Mouse (Mus musculus) liver, embryonic 16.5 days (tissue): ENCODE measurements at regions not wholly inside any gene's neighbourhood (a gene's known extent, or its start where the extent isn't known, plus 50 kb on each side); places are given as distances from the start of the nearest gene placed in this dataset.

Experiments used
- ATAC-seq: fragments of 200-750 bp; cut with Nextera tagmentation; 2 replicates; pipeline ENCODE4 v1.8.0; 2017; ENCODE audit warnings: low read depth, mild to moderate bottlenecking, moderate number of reproducible peaks, moderate library complexity
- H3K27ac ChIP-seq: fragments of 300-500 bp; sonication (generic); 2 replicates; pipeline ENCODE4 v1.5.1; 2014; ENCODE audit warnings: mild to moderate bottlenecking, low read length
- H3K27me3 ChIP-seq: fragments of 300-500 bp; sonication (generic); 2 replicates; pipeline ENCODE4 v1.6.1; 2014; ENCODE audit warnings: low read depth, low read length, mixed read lengths; ENCODE audit not compliant: control insufficient read depth, insufficient read depth
- H3K36me3 ChIP-seq: fragments of 300-500 bp; sonication (generic); 2 replicates; pipeline ENCODE4 v1.6.1; 2014; ENCODE audit warnings: mild to moderate bottlenecking; ENCODE audit not compliant: control insufficient read depth, insufficient read depth
- H3K4me1 ChIP-seq: fragments of 300-500 bp; sonication (generic); 2 replicates; pipeline ENCODE4 v1.6.1; 2014; ENCODE audit warnings: low read depth, low read length, mixed read lengths; ENCODE audit not compliant: control insufficient read depth
- H3K4me2 ChIP-seq: fragments of 300-500 bp; sonication (generic); 2 replicates; pipeline ENCODE4 v1.6.1; 2014; ENCODE audit warnings: low read depth, low read length, mixed read lengths
- H3K4me3 ChIP-seq: fragments of 300-500 bp; sonication (generic); 2 replicates; pipeline ENCODE4 v1.5.1; 2014; ENCODE audit warnings: low read depth, mild to moderate bottlenecking, low read length
- H3K9ac ChIP-seq: fragments of 300-500 bp; sonication (generic); 2 replicates; pipeline ENCODE4 v1.6.1; 2014; ENCODE audit warnings: low read depth, low read length
- H3K9me3 ChIP-seq: fragments of 300-500 bp; sonication (generic); replicated peaks from 2 replicates; pipeline ENCODE4 v1.6.1; 2016; ENCODE audit warnings: low read length; ENCODE audit not compliant: control insufficient read depth
- WGBS: fragments of 180-500 bp; shearing (Covaris S2); extraction: QIAGEN DNeasy Blood & Tissue Kit; methylation state at CpG from one replicate; pipeline ENCODE4 v1.1.7; 2014; ENCODE audit not compliant: insufficient replicate concordance; 5-methylcytosine and 5-hydroxymethylcytosine counted together

- H3K9me3 ChIP-seq = no peaks in the 10 kb centered on the region
- no peaks in the 10 kb centered on the region for H3K4me1 ChIP-seq
- no peaks in the 10 kb centered on the region for H3K36me3 ChIP-seq
- no peak overlapping the region for H3K9ac ChIP-seq
- no peak overlapping the region for H3K27ac ChIP-seq
- no peak overlapping the region for H3K4me2 ChIP-seq
- 42% methylated on average over 8 of the region's 8 CpGs for WGBS
- no peak overlapping the region for H3K4me3 ChIP-seq
- no peak for ATAC-seq
- H3K27me3 ChIP-seq = no peaks in the 10 kb centered on the region
Observed at GRCm38 (mm10) chr13:35383624-35384018, 276.0 kb upstream of the Cdyl start.

GRCm38 (mm10) chr13:35388380-35388779 lies 271.3 kb upstream of the Cdyl start:
- no peak for ATAC-seq
- Histone ChIP-seq H3K4me3 (no peak overlapping the region), H3K9ac (no peak overlapping the region), H3K4me1 (no peaks in the 10 kb centered on the region), H3K27ac (no peak overlapping the region), H3K4me2 (no peak overlapping the region), H3K36me3 (no peaks in the 10 kb centered on the region), H3K27me3 (no peaks in the 10 kb centered on the region), H3K9me3 (no peaks in the 10 kb centered on the region)
- WGBS = 3% methylated on average over 1 of the region's 1 CpGs

GRCm38 (mm10) chr13:35389781-35390525 lies 269.7 kb upstream of the Cdyl start:
- no peak overlapping the region for H3K4me3 ChIP-seq
- no peaks in the 10 kb centered on the region for H3K9me3 ChIP-seq
- no peaks in the 10 kb centered on the region for H3K27me3 ChIP-seq
- H3K27ac ChIP-seq = no peak overlapping the region
- ATAC-seq = no peak
- no peak overlapping the region for H3K4me2 ChIP-seq
- WGBS = 41% methylated on average over 6 of the region's 6 CpGs
- no peaks in the 10 kb centered on the region for H3K36me3 ChIP-seq
- no peaks in the 10 kb centered on the region for H3K4me1 ChIP-seq
- no peak overlapping the region for H3K9ac ChIP-seq

GRCm38 (mm10) chr13:35390526-35390880 lies 269.1 kb upstream of the Cdyl start:
- no peaks in the 10 kb centered on the region for H3K36me3 ChIP-seq
- H3K9me3 ChIP-seq = no peaks in the 10 kb centered on the region
- H3K27me3 ChIP-seq = no peaks in the 10 kb centered on the region
- no peak overlapping the region for H3K4me2 ChIP-seq
- no peak overlapping the region for H3K4me3 ChIP-seq
- H3K27ac ChIP-seq = no peak overlapping the region
- H3K4me1 ChIP-seq = no peaks in the 10 kb centered on the region
- no peak for ATAC-seq
- H3K9ac ChIP-seq = no peak overlapping the region
- WGBS = 64% methylated on average over 4 of the region's 4 CpGs

GRCm38 (mm10) chr13:35392167-35392566 lies 267.5 kb upstream of the Cdyl start:
- Histone ChIP-seq H3K4me2 (no peak overlapping the region), H3K9ac (no peak overlapping the region), H3K4me1 (no peaks in the 10 kb centered on the region), H3K27ac (no peak overlapping the region), H3K9me3 (no peaks in the 10 kb centered on the region), H3K4me3 (no peak overlapping the region), H3K36me3 (no peaks in the 10 kb centered on the region), H3K27me3 (no peaks in the 10 kb centered on the region)
- ATAC-seq = no peak
- WGBS = 52% methylated on average over 6 of the region's 6 CpGs

GRCm38 (mm10) chr13:35395192-35395591 lies 264.4 kb upstream of the Cdyl start:
- Histone ChIP-seq H3K27ac (no peak overlapping the region), H3K4me1 (no peaks in the 10 kb centered on the region), H3K9ac (no peak overlapping the region), H3K4me2 (no peak overlapping the region), H3K4me3 (no peak overlapping the region), H3K9me3 (no peaks in the 10 kb centered on the region), H3K36me3 (no peaks in the 10 kb centered on the region), H3K27me3 (no peaks in the 10 kb centered on the region)
- WGBS = 39% methylated on average over 4 of the region's 4 CpGs
- no peak for ATAC-seq

- ATAC-seq = no peak
- Histone ChIP-seq H3K4me3 (no peak overlapping the region), H3K27ac (no peak overlapping the region), H3K27me3 (no peaks in the 10 kb centered on the region), H3K4me1 (no peaks in the 10 kb centered on the region), H3K36me3 (no peaks in the 10 kb centered on the region), H3K9me3 (no peaks in the 10 kb centered on the region), H3K9ac (no peak overlapping the region), H3K4me2 (no peak overlapping the region)
- 25% methylated on average over 5 of the region's 5 CpGs for WGBS
Observed at GRCm38 (mm10) chr13:35395630-35396029, 264.0 kb upstream of the Cdyl start.

DNA sequence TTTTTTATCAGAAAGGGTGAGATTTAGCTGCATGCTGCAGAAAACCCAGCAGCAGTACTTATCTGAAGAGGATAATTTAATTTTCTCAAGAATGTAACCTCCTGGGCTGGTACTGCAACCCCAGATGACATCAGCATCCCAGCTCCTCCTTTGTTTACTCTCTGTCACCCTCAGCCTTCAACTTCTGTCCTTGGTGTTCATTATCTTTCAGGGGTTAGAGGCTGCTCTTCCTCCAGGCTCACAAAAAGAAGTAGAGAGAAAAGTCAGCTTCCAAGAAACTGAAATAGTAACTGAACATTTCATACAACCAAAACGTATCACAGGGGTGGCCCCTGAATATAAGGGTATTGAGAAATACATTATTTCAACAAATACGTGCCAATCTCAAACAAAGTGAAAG lies 262.5 kb upstream of the Cdyl start:
- Histone ChIP-seq H3K27me3 (no peaks in the 10 kb centered on the region), H3K4me3 (no peak overlapping the region), H3K9me3 (no peaks in the 10 kb centered on the region), H3K4me1 (no peaks in the 10 kb centered on the region), H3K4me2 (no peak overlapping the region), H3K36me3 (no peaks in the 10 kb centered on the region), H3K9ac (no peak overlapping the region), H3K27ac (no peak overlapping the region)
- WGBS = 52% methylated on average over 2 of the region's 2 CpGs
- no peak for ATAC-seq

DNA sequence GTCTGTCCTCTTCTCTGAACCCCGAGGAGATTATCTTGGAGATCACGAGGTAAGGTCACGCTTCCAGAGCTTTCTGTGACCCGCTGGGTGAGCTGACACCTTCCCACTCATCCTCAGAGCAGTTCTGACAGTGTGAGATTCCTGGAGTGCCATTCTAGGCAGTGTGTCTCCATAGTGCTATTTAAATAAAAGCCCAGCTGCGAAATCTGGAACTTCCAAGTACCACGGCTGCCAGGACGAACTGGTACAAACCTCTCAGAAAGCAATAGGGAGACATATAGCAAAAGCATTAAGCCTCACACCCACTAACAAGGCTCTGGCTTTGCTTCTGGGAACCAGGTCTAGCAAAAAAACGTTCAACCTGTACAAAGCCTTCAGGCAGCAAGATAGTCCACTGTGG lies 261.4 kb upstream of the Cdyl start:
- no peaks in the 10 kb centered on the region for H3K36me3 ChIP-seq
- H3K4me3 ChIP-seq = no peak overlapping the region
- no peak overlapping the region for H3K9ac ChIP-seq
- ATAC-seq = no peak
- WGBS = 51% methylated on average over 8 of the region's 8 CpGs
- no peaks in the 10 kb centered on the region for H3K27me3 ChIP-seq
- H3K4me1 ChIP-seq = no peaks in the 10 kb centered on the region
- no peak overlapping the region for H3K4me2 ChIP-seq
- no peak overlapping the region for H3K27ac ChIP-seq
- H3K9me3 ChIP-seq = no peaks in the 10 kb centered on the region
